Mouse (Mus musculus) spleen, adult 2 months (tissue): Measurements from ENCODE around the gene Uhrf1bp1.

ENCODE experiments used
- CTCF ChIP-seq: fragments of 200-500 bp; IDR thresholded peaks from 2 replicates; pipeline ENCODE4 v1.5.1; 2011; ENCODE audit warnings: mild to moderate bottlenecking, inconsistent platforms; ENCODE audit not compliant: insufficient read depth, insufficient read length, insufficient replicate concordance; ENCODE audit errors: extremely low read depth
- POLR2A ChIP-seq: fragments of 200-500 bp; IDR thresholded peaks from 2 replicates; pipeline ENCODE4 v1.6.1; 2011; ENCODE audit warnings: low read depth, low read length, inconsistent platforms

DNA sequence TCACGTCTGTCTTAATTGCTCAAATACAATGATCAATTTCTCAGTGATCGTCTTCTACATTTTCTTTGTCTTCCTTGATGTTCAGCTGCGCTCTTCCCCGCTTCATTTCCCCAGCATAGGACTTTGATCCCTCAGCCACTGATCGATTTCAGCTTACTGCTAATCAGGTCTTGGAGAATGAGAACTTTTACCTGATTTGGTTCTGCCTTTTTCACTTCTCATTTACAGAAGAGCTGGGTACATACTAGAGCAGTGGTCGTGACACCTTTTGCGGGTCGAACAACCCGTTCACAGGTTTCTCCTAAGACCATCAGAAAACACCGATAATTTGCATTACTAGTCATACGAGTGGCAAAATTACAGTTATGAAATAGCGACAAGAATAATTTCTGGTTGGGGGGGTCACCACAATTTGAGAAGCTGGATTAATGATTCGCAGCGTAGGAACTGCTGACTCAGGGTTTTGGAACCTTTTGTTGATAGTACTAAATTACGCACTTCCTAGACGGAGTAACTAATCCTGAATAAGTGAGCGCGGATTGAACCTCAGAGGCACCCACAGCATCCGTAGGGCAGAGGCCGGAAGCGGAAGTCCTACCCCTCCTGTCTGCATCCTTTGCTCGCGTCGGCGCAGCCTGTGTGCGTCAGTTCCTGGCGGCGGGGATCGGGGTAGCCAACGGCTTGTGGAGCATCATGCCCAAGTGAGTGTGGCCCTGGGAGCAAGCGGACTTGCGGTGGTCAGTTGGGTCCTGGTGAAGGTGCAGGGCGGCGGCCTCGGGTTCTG is 16.6 kb upstream of the Uhrf1bp1 start:
- no peak for TF ChIP-seq CTCF
- peak; percentile 38 for TF ChIP-seq POLR2A
